Mouse (Mus musculus): ENCODE measurements at regions not wholly inside any gene's neighbourhood (a gene's known extent, or its start where the extent isn't known, plus 50 kb on each side); places are given as distances from the start of the nearest gene placed in this dataset.

DNA sequence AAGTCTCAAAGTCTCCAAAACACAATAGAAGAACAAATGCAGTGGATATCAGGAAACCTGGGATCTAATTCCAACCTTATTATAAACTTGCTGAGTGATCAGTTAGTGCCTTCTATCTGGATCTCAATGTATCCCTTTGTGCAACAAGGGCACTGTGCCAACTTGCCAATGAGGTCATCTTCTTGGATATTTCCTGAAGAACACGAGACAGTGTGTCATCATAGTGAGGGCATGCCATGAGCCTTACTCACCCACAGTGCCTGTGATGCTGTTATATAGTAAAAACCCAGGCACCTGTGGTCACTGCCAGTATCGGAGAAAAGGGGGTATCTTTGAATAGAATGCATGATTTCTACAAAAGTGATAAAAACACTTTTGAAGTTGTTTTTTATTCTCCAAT lies 60.2 kb upstream of the Cd34 start:
- Histone ChIP-seq H3K27ac (no peak overlapping the region), H3K27me3 (peaks cover 12% of the 10 kb centered on the region; the same call in 1 of the 2 replicates), H3K4me3 (no peak overlapping the region), H3K4me2 (replicated peaks) (no peak overlapping the region), H3K36me3 (no peaks in the 10 kb centered on the region), H3K9me3 (no peaks in the 10 kb centered on the region), H3K9ac (no peak overlapping the region), H3K4me1 (0 out of 2 replicates have a peak, but pooled peaks cover 7% of the 10 kb centered on the region)
- WGBS, result 72% methylated on average over 2 of the region's 2 CpGs
- ATAC-seq (ENCODE audit: low FRiP score, low read depth), result no peak

- peak; percentile 93 for ATAC-seq (ENCODE audit: low FRiP score, low read depth)
- Histone ChIP-seq H3K9ac (0 out of 2 replicates have a peak overlapping the region, but pooled peaks have one; percentile 10), H3K27me3 (peaks cover 12% of the 10 kb centered on the region; the same call in 1 of the 2 replicates), H3K4me1 (0 out of 2 replicates have a peak, but pooled peaks cover 7% of the 10 kb centered on the region), H3K4me3 (no peak overlapping the region), H3K4me2 (replicated peaks) (peak overlapping the region; percentile 47), H3K36me3 (no peaks in the 10 kb centered on the region), H3K9me3 (no peaks in the 10 kb centered on the region), H3K27ac (no peak overlapping the region)
- 20% methylated on average over 22 of the region's 22 CpGs for WGBS
Observed at GRCm38 (mm10) chr1:194879324-194880233, 59.0 kb upstream of the Cd34 start.

GRCm38 (mm10) chr1:194881556-194882223 lies 56.9 kb upstream of the Cd34 start:
- Histone ChIP-seq H3K27ac (no peak overlapping the region), H3K9me3 (no peaks in the 10 kb centered on the region), H3K9ac (no peak overlapping the region), H3K4me2 (replicated peaks) (no peak overlapping the region), H3K4me3 (no peak overlapping the region), H3K4me1 (0 out of 2 replicates have a peak, but pooled peaks cover 7% of the 10 kb centered on the region), H3K36me3 (no peaks in the 10 kb centered on the region), H3K27me3 (peaks cover 21% of the 10 kb centered on the region; the same call in 1 of the 2 replicates)
- ATAC-seq (ENCODE audit: low FRiP score, low read depth), result no peak

GRCm38 (mm10) chr1:194885071-194885686 lies 53.4 kb upstream of the Cd34 start:
- Histone ChIP-seq H3K9me3 (no peaks in the 10 kb centered on the region), H3K4me1 (no peaks in the 10 kb centered on the region), H3K4me2 (replicated peaks) (no peak overlapping the region), H3K9ac (no peak overlapping the region), H3K27me3 (peaks cover 10% of the 10 kb centered on the region; the same call in 1 of the 2 replicates), H3K27ac (no peak overlapping the region), H3K36me3 (no peaks in the 10 kb centered on the region), H3K4me3 (no peak overlapping the region)
- WGBS, result 59% methylated on average over 5 of the region's 5 CpGs
- ATAC-seq (ENCODE audit: low FRiP score, low read depth), result no peak

DNA sequence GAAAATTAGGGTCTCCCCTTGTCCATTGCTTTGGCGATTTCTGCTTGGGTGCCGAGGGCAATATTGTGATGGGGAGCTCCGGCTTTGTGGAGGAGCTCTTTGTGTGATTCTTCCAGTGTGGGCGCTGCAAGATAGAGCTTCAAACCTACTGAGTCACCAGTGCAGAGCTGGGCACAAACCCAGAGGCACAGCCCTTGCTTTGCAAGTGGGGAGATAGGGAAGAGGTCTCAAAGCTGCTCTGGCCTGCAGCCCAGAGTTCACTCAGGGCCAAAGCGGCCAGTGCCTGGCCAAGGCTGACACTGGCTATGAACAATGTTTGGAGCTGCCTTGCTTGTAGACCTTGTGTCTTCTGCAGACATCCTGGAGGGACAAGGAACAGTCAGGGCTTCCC lies 52.9 kb upstream of the Cd34 start:
- Histone ChIP-seq H3K9me3 (no peaks in the 10 kb centered on the region; the same call in 1 of the 2 replicates), H3K9ac (no peak overlapping the region), H3K27ac (no peak overlapping the region), H3K27me3 (peaks cover 10% of the 10 kb centered on the region; the same call in 1 of the 2 replicates), H3K4me3 (no peak overlapping the region), H3K4me2 (replicated peaks) (no peak overlapping the region), H3K36me3 (no peaks in the 10 kb centered on the region), H3K4me1 (no peaks in the 10 kb centered on the region)
- 88% methylated on average over 5 of the region's 5 CpGs for WGBS
- ATAC-seq (ENCODE audit: low FRiP score, low read depth), result no peak
